Mouse (Mus musculus): ENCODE results near the gene Nfyb.
A peak's percentile ranks its signal among the peaks of the same experiment; 100 is the strongest.

GRCm38 (mm10) chr10:82791713-82792112 lies 27.8 kb upstream of the Nfyb start:
- TF ChIP-seq CTCF (IDR thresholded peaks at IDR 0.05) = 0 out of 2 replicates have a peak, but pooled peaks have one; percentile 4
- TF ChIP-seq EP300 (IDR thresholded peaks at IDR 0.05) = no peak

All from lung, postnatal 0 days (tissue).